In genomic region chr2:22933556-22933955, GRCm38 (mm10) we compare ENCODE assay signal across 22 mouse cellular contexts. TPM values are rescaled to one million over a fixed set of nuclear protein-coding genes. Genes with fewer than 3 reads are reported as not detected.
DNase-seq lines count a peak whose midpoint lies in the region; ATAC-seq and TF ChIP-seq lines count a peak whose summit lies in the region.
"Had no signal": no experiment of that assay in that cellular context is flagged by ENCODE, and none has a peak within 500 bp of the region (broad histone marks: within the 10 kb centered on the region; RNA-seq: fewer than 3 reads in every experiment).

No protein-coding gene starts in this region.

- H3K9me3 ChIP-seq in forebrain, embryonic 13.5 days (replicated peaks) = no peaks in the 10 kb centered on the region
- H3K9me3 ChIP-seq in forebrain, embryonic 12.5 days = no peaks in the 10 kb centered on the region
- H3K9me3 ChIP-seq: embryonic facial prominence, embryonic 15.5 days; heart, embryonic 12.5 days; hindbrain, embryonic 15.5 days had no signal

- ATAC-seq in forebrain, embryonic 13.5 days = peak; percentile 50; the same call in 1 of the 2 replicates
- ATAC-seq in forebrain, embryonic 12.5 days (ENCODE audit: low FRiP score) = no peak
- ATAC-seq: intestine, postnatal 0 days had no signal

- peaks cover 39% of the 10 kb centered on the region for H3K36me3 ChIP-seq in forebrain, embryonic 13.5 days (ENCODE audit: poor library complexity, severe bottlenecking)
- H3K36me3 ChIP-seq in forebrain, embryonic 12.5 days (replicated peaks) = peaks cover 8% of the 10 kb centered on the region; the same call in 1 of the 2 replicates

- no peak for DNase-seq in layer of hippocampus, adult 2 months (ENCODE audit: low spot score in 2 of 2)
- no peak for DNase-seq in layer of hippocampus, postnatal 36 days
- DNase-seq in NIH3T3 (ENCODE audit: low read depth) = peak; percentile 41
- peak; percentile 51 for DNase-seq in telencephalon, adult 2 months (ENCODE audit: low read depth, low spot score)
- DNase-seq in thymus, postnatal 36 days = no peak
- no peak for DNase-seq in spleen, postnatal 14 days (ENCODE audit: low spot score in 2 of 2)
- DNase-seq: adrenal gland, adult 8-10 months; adrenal gland, postnatal 36 days; cerebellum, adult 11 months; cerebellum, adult 8-10 months; cerebellum, postnatal 14 days; embryo, embryonic 11 days; heart, adult 18-20 months; kidney, adult 9 months had no signal

- no peak overlapping the region for H3K27ac ChIP-seq in forebrain, embryonic 13.5 days
- no peak overlapping the region for H3K27ac ChIP-seq in forebrain, embryonic 12.5 days
- H3K27ac ChIP-seq in layer of hippocampus, adult 2 months = peak overlapping the region; percentile 67; the same call in 1 of the 2 replicates
- H3K27ac ChIP-seq: embryonic facial prominence, embryonic 15.5 days; gastrocnemius, adult 2 months; hindbrain, embryonic 15.5 days had no signal

- no peak overlapping the region for H3K4me3 ChIP-seq in forebrain, embryonic 13.5 days
- no peak overlapping the region for H3K4me3 ChIP-seq in forebrain, embryonic 12.5 days (replicated peaks)
- no peak overlapping the region for H3K4me3 ChIP-seq in layer of hippocampus, adult 2 months
- H3K4me3 ChIP-seq: embryonic facial prominence, embryonic 15.5 days; erythroblast, embryonic 14.5 days; gastrocnemius, adult 2 months; heart, embryonic 12.5 days; hindbrain, embryonic 15.5 days had no signal

- H3K4me2 ChIP-seq in forebrain, embryonic 13.5 days = no peak overlapping the region
- no peak overlapping the region for H3K4me2 ChIP-seq in forebrain, embryonic 12.5 days
- H3K4me2 ChIP-seq: embryonic facial prominence, embryonic 15.5 days; heart, embryonic 12.5 days; hindbrain, embryonic 15.5 days had no signal

- no peak overlapping the region for H3K9ac ChIP-seq in forebrain, embryonic 13.5 days
- no peak overlapping the region for H3K9ac ChIP-seq in forebrain, embryonic 12.5 days
- H3K9ac ChIP-seq: embryonic facial prominence, embryonic 15.5 days; heart, embryonic 12.5 days; hindbrain, embryonic 15.5 days had no signal

- H3K4me1 ChIP-seq in forebrain, embryonic 13.5 days = no peaks in the 10 kb centered on the region
- no peaks in the 10 kb centered on the region for H3K4me1 ChIP-seq in forebrain, embryonic 12.5 days
- H3K4me1 ChIP-seq: embryonic facial prominence, embryonic 15.5 days; heart, embryonic 12.5 days; hindbrain, embryonic 15.5 days had no signal

- TF ChIP-seq CTCF in layer of hippocampus, adult 2 months (conservative IDR thresholded peaks at IDR 0.05) = no peak

- no peaks in the 10 kb centered on the region for H3K27me3 ChIP-seq in forebrain, embryonic 13.5 days
- no peaks in the 10 kb centered on the region for H3K27me3 ChIP-seq in forebrain, embryonic 12.5 days
- H3K27me3 ChIP-seq: embryonic facial prominence, embryonic 15.5 days; heart, embryonic 12.5 days; hindbrain, embryonic 15.5 days had no signal

- WGBS in forebrain, embryonic 13.5 days = 83% methylated on average over 1 of the region's 1 CpGs
- 88% methylated on average over 1 of the region's 1 CpGs for WGBS in forebrain, embryonic 12.5 days

RNA-seq across cellular contexts. Expression of gene Pdss1, which starts 38.2 kb away (rescaled TPM):
- 26.0 and 27.4 TPM in 2 replicates for polyA plus RNA-seq in forebrain, embryonic 13.5 days (2015; fragmentation: Nextera tagmentation; extraction: Ambion mirVana)
- 25.4 and 26.1 TPM in 2 replicates for polyA plus RNA-seq in forebrain, embryonic 12.5 days (2016; fragmentation: Nextera tagmentation; extraction: Ambion mirVana)
- 10 to 100 TPM; 16.2 to 19.9 TPM for total RNA-seq in layer of hippocampus, adult 2 months (2021)
- total RNA-seq in layer of hippocampus, postnatal 36 days (2021) = 10 to 100 TPM; 16.5 to 16.9 TPM

Comparison
In these comparisons a context has a peak if more than half of its experiments do, and no peak if none do; other contexts are left out.
1. DNase-seq: peak in NIH3T3 (single experiment) and telencephalon, adult 2 months (single experiment); none in layer of hippocampus, adult 2 months (0 of 2), layer of hippocampus, postnatal 36 days (0 of 2), thymus, postnatal 36 days (0 of 2) and spleen, postnatal 14 days (0 of 2).